Mouse (Mus musculus) cortical plate, adult 2 months (tissue): Measurements from ENCODE around the gene BC024978.

Experiments used
- CTCF ChIP-seq: fragments of 200-500 bp; IDR thresholded peaks from 2 replicates; pipeline ENCODE4 v1.5.1; 2011; ENCODE audit warnings: mild to moderate bottlenecking, control low read depth, low read length; ENCODE audit not compliant: insufficient read depth; ENCODE audit errors: extremely low read depth
- POLR2A ChIP-seq: fragments of 200-500 bp; IDR thresholded peaks from 2 replicates; pipeline ENCODE4 v1.6.1; 2011; ENCODE audit warnings: mild to moderate bottlenecking, low read length, control low read depth; ENCODE audit not compliant: insufficient read depth; ENCODE audit errors: extremely low read depth

- no peak for TF ChIP-seq CTCF
- no peak for TF ChIP-seq POLR2A
Observed at GRCm38 (mm10) chr7:27203730-27204449, 8.3 kb downstream of the BC024978 start.
